Mouse (Mus musculus) layer of hippocampus, adult 11-12 months (tissue): ENCODE data around the gene Slc22a21.

Experiments
- DNase-seq: peaks from one replicate; pipeline ENCODE4 v3.0.0; 2022; ENCODE audit warnings: low spot score

The Slc22a21 gene

GRCm38 (mm10) chr11:53903781-53904533 is 76.2 kb downstream of the Slc22a21 start:
- DNase-seq: no peak

- no peak for DNase-seq
Measured at GRCm38 (mm10) chr11:53902741-53903140, 77.4 kb downstream of the Slc22a21 start.

GRCm38 (mm10) chr11:53900991-53901390 is 79.1 kb downstream of the Slc22a21 start:
- DNase-seq: no peak

- no peak for DNase-seq
Measured at GRCm38 (mm10) chr11:53899981-53900380, 80.2 kb downstream of the Slc22a21 start.
